Mouse (Mus musculus) limb, embryonic 14.5 days (tissue): ENCODE data around the gene Fhit. TPM values are rescaled to one million over a fixed set of nuclear protein-coding genes. Genes with fewer than 3 reads are reported as not detected.
A peak's percentile ranks its signal among the peaks of the same experiment; 100 is the strongest.

Source experiments
- ATAC-seq: fragments of 200-750 bp; cut with Nextera tagmentation; 2 replicates; pipeline ENCODE4 v1.8.0; 2017; ENCODE audit warnings: low read depth, moderate number of reproducible peaks, moderate TSS enrichment; ENCODE audit not compliant: low FRiP score
- DNase-seq: peaks from one replicate; pipeline ENCODE4 v3.0.0-alpha.2; 2015; ENCODE audit warnings: low spot score
- H3K27ac ChIP-seq: fragments of 300-500 bp; sonication (generic); replicated peaks from 2 replicates; pipeline ENCODE4 v1.5.1; 2014; ENCODE audit warnings: low read depth, mild to moderate bottlenecking, low read length, moderate library complexity, mixed read lengths
- H3K27me3 ChIP-seq: fragments of 300-500 bp; sonication (generic); 2 replicates; pipeline ENCODE4 v1.6.1; 2014; ENCODE audit warnings: low read length, mixed read lengths; ENCODE audit not compliant: control insufficient read depth, insufficient read depth
- H3K36me3 ChIP-seq: fragments of 300-500 bp; sonication (generic); 2 replicates; pipeline ENCODE4 v1.6.1; 2014; ENCODE audit warnings: mild to moderate bottlenecking, low read length, moderate library complexity, mixed read lengths; ENCODE audit not compliant: control insufficient read depth, insufficient read depth
- H3K4me1 ChIP-seq: fragments of 300-500 bp; sonication (generic); 2 replicates; pipeline ENCODE4 v1.6.1; 2014; ENCODE audit warnings: antibody characterized with exemption, low read length, mixed read lengths; ENCODE audit not compliant: control insufficient read depth, insufficient read depth
- H3K4me2 ChIP-seq: fragments of 300-500 bp; sonication (generic); replicated peaks from 2 replicates; pipeline ENCODE4 v1.6.1; 2014; ENCODE audit warnings: low read depth, mild to moderate bottlenecking, low read length, moderate library complexity; ENCODE audit not compliant: severe bottlenecking
- H3K4me3 ChIP-seq: fragments of 300-500 bp; sonication (generic); replicated peaks from 2 replicates; pipeline ENCODE4 v1.5.1; 2014; ENCODE audit warnings: low read length
- H3K9ac ChIP-seq: fragments of 300-500 bp; sonication (generic); 2 replicates; pipeline ENCODE4 v1.6.1; 2014; ENCODE audit warnings: mild to moderate bottlenecking, low read depth, low read length, moderate library complexity; ENCODE audit not compliant: severe bottlenecking
- H3K9me3 ChIP-seq: fragments of 300-500 bp; sonication (generic); 2 replicates; pipeline ENCODE4 v1.6.1; 2016; ENCODE audit warnings: low read length; ENCODE audit not compliant: control insufficient read depth
- POLR2A ChIP-seq: fragments of 200-500 bp; IDR thresholded peaks from 2 replicates; pipeline ENCODE4 v1.8.0; 2012; ENCODE audit warnings: inconsistent platforms, mild to moderate bottlenecking, moderate library complexity, borderline replicate concordance; ENCODE audit not compliant: insufficient read depth, insufficient read length; ENCODE audit errors: extremely low read depth
- WGBS: fragments of 180-500 bp; shearing (Covaris S2); extraction: QIAGEN DNeasy Blood & Tissue Kit; methylation state at CpG from one replicate; pipeline ENCODE4 v1.1.7; 2014; 5-methylcytosine and 5-hydroxymethylcytosine counted together
- polyA plus RNA-seq, 2 experiments: library from polyadenylated mRNA; depleted of rRNA in 1 of 2; stranded (reverse) in 1 of 2; unstranded in 1 of 2; fragments of >200 nt; fragmentation: Nextera tagmentation in 1 of 2; extraction: Ambion mirVana in 1 of 2; gene quantifications; 2 replicates each; pipeline versions ENCODE4 v1.2.1 to v1.2.3; 2012 to 2014

The Fhit gene
- polyA plus RNA-seq (2012; rRNA removed) (3.2 and 3.5 TPM in 2 replicates), polyA plus RNA-seq (2014; fragmentation: Nextera tagmentation; extraction: Ambion mirVana) (5.2 and 7.6 TPM in 2 replicates)

DNA sequence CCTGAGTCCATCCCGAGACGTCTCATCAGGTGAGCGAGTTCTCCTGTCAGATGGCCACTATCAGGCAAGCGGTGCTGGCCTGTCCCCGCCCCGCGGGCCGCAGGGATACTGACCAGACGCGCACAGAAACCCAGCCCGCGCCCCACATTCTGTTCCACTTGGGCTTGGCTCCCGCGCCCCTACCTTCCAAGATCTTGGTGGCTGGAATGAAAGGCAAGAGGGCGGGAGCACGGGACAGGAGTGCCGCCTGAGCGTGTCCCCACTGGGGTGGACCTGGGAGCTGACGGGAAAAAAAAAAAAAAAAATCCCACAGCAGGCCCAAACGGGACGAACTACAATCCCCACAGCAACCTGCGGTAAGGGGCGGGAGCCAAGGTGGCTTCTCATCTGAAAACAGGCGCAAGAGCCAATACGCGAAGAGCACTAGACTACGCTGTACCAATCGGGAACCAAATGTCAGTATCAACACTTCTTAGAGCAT is at the start of gene Fhit:
Gene Fhit (minus strand): TSS at position 285 of the 481 bp plus-strand sequence.
- TF ChIP-seq POLR2A: peak; percentile 53; the same call in 1 of the 2 replicates
- no peaks in the 10 kb centered on the region for H3K27me3 ChIP-seq
- H3K9ac ChIP-seq: peak within 1 kb of the TSS; percentile 69
- H3K4me3 ChIP-seq: peak within 1 kb of the TSS; percentile 66
- ATAC-seq (peak; percentile 97), DNase-seq (peak; percentile 95)
- H3K9me3 ChIP-seq: no peaks in the 10 kb centered on the region
- H3K27ac ChIP-seq: peak within 1 kb of the TSS; percentile 46; the same call in 1 of the 2 replicates
- no peaks in the 10 kb centered on the region for H3K36me3 ChIP-seq
- under 1% methylated on average over 28 of the region's 28 CpGs for WGBS
- peak within 1 kb of the TSS; percentile 86 for H3K4me2 ChIP-seq
- peaks cover 5% of the 10 kb centered on the region; the same call in 1 of the 2 replicates for H3K4me1 ChIP-seq

DNA sequence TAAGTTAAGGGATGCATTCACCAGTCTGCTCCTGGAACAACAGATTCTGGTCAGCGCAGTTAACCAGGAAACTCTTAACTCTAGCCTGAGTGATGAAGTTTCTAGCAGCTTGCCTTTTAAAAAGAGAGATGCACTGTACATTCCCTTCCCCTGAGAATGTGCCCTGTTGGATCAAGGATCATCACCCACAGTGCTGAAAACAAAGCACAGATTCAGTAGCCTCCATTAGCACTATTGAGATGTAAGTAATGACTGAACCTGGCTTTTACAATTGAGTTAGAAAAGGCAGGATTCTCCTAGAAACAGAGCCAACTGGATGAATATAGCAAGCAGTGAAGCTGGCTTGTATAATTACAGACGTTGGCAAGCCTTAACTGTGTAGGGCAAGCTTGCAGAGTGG is 45.0 kb upstream of the Fhit start:
- TF ChIP-seq POLR2A: no peak
- no peak overlapping the region for H3K4me3 ChIP-seq

GRCm38 (mm10) chr14:11160806-11161450 is 907 bp downstream of the Fhit start:
- TF ChIP-seq POLR2A: peak; percentile 44; the same call in 1 of the 2 replicates
- Histone ChIP-seq H3K27ac (peak overlapping the region; percentile 46; the same call in 1 of the 2 replicates), H3K36me3 (no peaks in the 10 kb centered on the region), H3K4me3 (peak overlapping the region; percentile 66), H3K9me3 (no peaks in the 10 kb centered on the region), H3K27me3 (no peaks in the 10 kb centered on the region), H3K4me1 (peaks cover 5% of the 10 kb centered on the region; the same call in 1 of the 2 replicates), H3K9ac (peak overlapping the region; percentile 69), H3K4me2 (peak overlapping the region; percentile 86)
- DNase-seq (peak; percentile 85), ATAC-seq (peak; percentile 71)
- WGBS: 7% methylated on average over 17 of the region's 17 CpGs

More for the DNA sequence above, 45.0 kb upstream of the Fhit start:
- Histone ChIP-seq H3K4me1 (no peaks in the 10 kb centered on the region), H3K27ac (no peak overlapping the region), H3K9ac (no peak overlapping the region), H3K9me3 (no peaks in the 10 kb centered on the region), H3K36me3 (no peaks in the 10 kb centered on the region), H3K27me3 (no peaks in the 10 kb centered on the region), H3K4me2 (no peak overlapping the region)
- WGBS: 62% methylated on average over 2 of the region's 2 CpGs
- DNase-seq (no peak), ATAC-seq (no peak)

DNA sequence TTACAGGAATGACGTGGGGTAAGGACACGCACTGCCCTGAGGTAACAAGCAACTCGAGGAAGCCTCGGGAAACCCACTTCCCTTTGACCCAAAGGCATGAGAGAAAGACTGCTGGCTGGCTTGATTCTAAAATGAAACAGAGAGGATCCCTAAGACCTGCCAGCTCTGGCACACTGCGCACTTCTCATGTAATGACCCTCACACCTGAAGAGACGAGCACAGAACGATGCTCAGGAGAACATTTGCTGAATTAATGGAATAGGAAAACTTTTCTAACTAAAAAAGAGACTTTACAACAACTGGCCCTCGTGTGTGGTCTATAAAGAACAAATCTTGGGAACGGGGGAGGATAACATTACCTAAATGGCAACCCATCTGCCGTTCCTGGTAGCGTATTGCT is 2.2 kb downstream of the Fhit start:
- no peak for DNase-seq
- H3K27ac ChIP-seq: no peak overlapping the region
- peaks cover 5% of the 10 kb centered on the region; the same call in 1 of the 2 replicates for H3K4me1 ChIP-seq
- no peak for ATAC-seq
- H3K36me3 ChIP-seq: no peaks in the 10 kb centered on the region
- no peak overlapping the region for H3K4me2 ChIP-seq
- WGBS: 86% methylated on average over 11 of the region's 11 CpGs
- no peak for TF ChIP-seq POLR2A
- H3K27me3 ChIP-seq: no peaks in the 10 kb centered on the region
- no peaks in the 10 kb centered on the region for H3K9me3 ChIP-seq
- H3K4me3 ChIP-seq: no peak overlapping the region
- no peak overlapping the region for H3K9ac ChIP-seq

GRCm38 (mm10) chr14:11159021-11159420 is 2.8 kb downstream of the Fhit start:
- WGBS: 82% methylated on average over 7 of the region's 7 CpGs
- no peaks in the 10 kb centered on the region for H3K9me3 ChIP-seq
- no peak for DNase-seq
- H3K27me3 ChIP-seq: no peaks in the 10 kb centered on the region
- no peak overlapping the region for H3K27ac ChIP-seq
- no peak overlapping the region for H3K4me2 ChIP-seq
- no peak overlapping the region for H3K9ac ChIP-seq
- no peak for TF ChIP-seq POLR2A
- H3K36me3 ChIP-seq: no peaks in the 10 kb centered on the region
- no peak overlapping the region for H3K4me3 ChIP-seq
- no peak for ATAC-seq
- peaks cover 5% of the 10 kb centered on the region; the same call in 1 of the 2 replicates for H3K4me1 ChIP-seq
